Mouse (Mus musculus) small intestine, adult 2 months (tissue): ENCODE results near the gene Asic2.

Experiments
- CTCF ChIP-seq: fragments of 200-500 bp; IDR thresholded peaks from 2 replicates; pipeline ENCODE4 v1.5.1; 2012; ENCODE audit warnings: low read depth, mild to moderate bottlenecking, control low read depth, inconsistent platforms, low read length, moderate library complexity, mixed read lengths; ENCODE audit not compliant: insufficient replicate concordance, insufficient read length; ENCODE audit errors: extremely low read depth
- POLR2A ChIP-seq: fragments of 200-500 bp; IDR thresholded peaks from 2 replicates; pipeline ENCODE4 v1.6.1; 2012; ENCODE audit warnings: low read depth, mild to moderate bottlenecking, control low read depth, inconsistent platforms, low read length, moderate library complexity

DNA sequence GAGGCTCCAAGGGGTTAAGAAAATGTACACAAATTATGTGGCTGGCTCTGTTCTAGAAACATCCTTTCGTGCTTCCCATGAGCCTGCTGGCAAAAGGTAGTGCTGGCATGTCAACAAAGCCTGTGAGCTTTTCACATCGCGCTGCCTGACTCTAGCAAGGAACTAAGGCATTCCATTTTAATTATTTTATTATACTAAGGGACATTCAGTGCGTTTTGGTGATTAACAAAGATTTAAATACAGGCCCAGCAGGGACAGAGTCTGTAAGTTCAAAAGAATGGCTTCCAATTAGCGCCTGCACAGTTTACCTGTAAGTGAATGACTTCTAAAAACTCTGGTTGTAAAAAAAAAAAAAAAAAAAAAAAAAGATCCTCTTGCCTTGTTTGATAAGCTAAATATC is 375.5 kb downstream of the Asic2 start:
- TF ChIP-seq POLR2A (no peak), CTCF (no peak)
